Mouse (Mus musculus) MEL (cell line): ENCODE data around the gene Gm20388. TPM values are rescaled to one million over a fixed set of nuclear protein-coding genes. Genes with fewer than 3 reads are reported as not detected.

ENCODE experiments used
- DNase-seq: peaks from one replicate; pipeline ENCODE4 v3.0.0; 2011; ENCODE audit warnings: low read depth, low spot score
- H3K27ac ChIP-seq: 2 replicates; pipeline ENCODE4 v1.5.1; 2012; ENCODE audit warnings: low read depth, mild to moderate bottlenecking, control low read depth, low read length, moderate library complexity; ENCODE audit not compliant: control insufficient read depth
- H3K27me3 ChIP-seq, 2 experiments: fragments of 150-350 bp in 1 of 2; sonication (generic) in 1 of 2; 2 replicates each; pipeline ENCODE4 v1.6.1; 2012; ENCODE audit warnings: low read length in 2 of 2, mild to moderate bottlenecking in 2 of 2, improper control_type of control experiment in 1 of 2, moderate library complexity in 1 of 2; ENCODE audit not compliant: insufficient read depth in 2 of 2, control insufficient read depth in 1 of 2
- H3K36me3 ChIP-seq, 2 experiments: 2 replicates each; pipeline ENCODE4 v1.6.1; 2012 to 2014; ENCODE audit warnings: low read length in 2 of 2, improper control_type of control experiment in 1 of 2, inconsistent platforms in 1 of 2, mild to moderate bottlenecking in 1 of 2; ENCODE audit not compliant: insufficient read depth in 2 of 2, control insufficient read depth in 1 of 2
- H3K4me1 ChIP-seq, 2 experiments: fragments of 150-350 bp in 1 of 2; sonication (generic) in 1 of 2; 2 replicates each; pipeline ENCODE4 v1.6.1; 2012; ENCODE audit warnings: low read length in 2 of 2, improper control_type of control experiment in 1 of 2, mild to moderate bottlenecking in 1 of 2; ENCODE audit not compliant: insufficient read depth in 2 of 2, control insufficient read depth in 1 of 2
- H3K4me3 ChIP-seq, 2 experiments: fragments of 150-350 bp in 1 of 2; sonication (generic) in 1 of 2; 2 replicates each; pipeline ENCODE4 v1.5.1; 2012; ENCODE audit warnings: low read depth in 2 of 2, low read length in 2 of 2, mild to moderate bottlenecking in 2 of 2, moderate library complexity in 2 of 2, control low read depth in 1 of 2, improper control_type of control experiment in 1 of 2; ENCODE audit not compliant: control insufficient read depth in 1 of 2, insufficient read depth in 1 of 2
- H3K79me2 ChIP-seq: 2 replicates; pipeline ENCODE4 v1.6.1; 2012; ENCODE audit warnings: mild to moderate bottlenecking, low read length, moderate library complexity; ENCODE audit not compliant: control insufficient read depth, poor library complexity, insufficient read depth
- H3K9ac ChIP-seq: 2 replicates; pipeline ENCODE4 v1.6.1; 2012; ENCODE audit warnings: low read depth, mild to moderate bottlenecking, control low read depth, low read length, moderate library complexity; ENCODE audit not compliant: control insufficient read depth, poor library complexity, severe bottlenecking
- H3K9me3 ChIP-seq: fragments of 150-350 bp; sonication (generic); replicated peaks from 2 replicates; pipeline ENCODE4 v1.6.1; 2012; ENCODE audit warnings: mild to moderate bottlenecking, low read length, improper control_type of control experiment, moderate library complexity; ENCODE audit not compliant: insufficient read depth
- BHLHE40 ChIP-seq: IDR thresholded peaks from 2 replicates; pipeline ENCODE4 v1.6.1; 2012; ENCODE audit warnings: low read depth, mild to moderate bottlenecking, inconsistent platforms, low read length, improper control_type of control experiment, borderline replicate concordance
- CHD2 ChIP-seq: IDR thresholded peaks from 2 replicates; pipeline ENCODE4 v1.6.1; 2011; ENCODE audit warnings: low read length, improper control_type of control experiment
- EP300 ChIP-seq, 2 experiments: IDR thresholded peaks; 2 replicates each; pipeline ENCODE4 v1.6.1; 2011; ENCODE audit warnings: improper control_type of control experiment in 2 of 2, low read length in 2 of 2, low read depth in 1 of 2, mild to moderate bottlenecking in 1 of 2
- ETS1 ChIP-seq: IDR thresholded peaks from 2 replicates; pipeline ENCODE4 v1.6.1; 2012; ENCODE audit warnings: low read depth, mild to moderate bottlenecking, inconsistent platforms, low read length, improper control_type of control experiment, moderate library complexity
- GABPA ChIP-seq: IDR thresholded peaks from 2 replicates; pipeline ENCODE4 v1.6.1; 2012; ENCODE audit warnings: low read depth, mild to moderate bottlenecking, inconsistent platforms, low read length, improper control_type of control experiment, moderate library complexity
- MAX ChIP-seq: IDR thresholded peaks from 2 replicates; pipeline ENCODE4 v1.6.1; 2011; ENCODE audit warnings: low read length, improper control_type of control experiment
- MEF2A ChIP-seq: IDR thresholded peaks from 2 replicates; pipeline ENCODE4 v1.6.1; 2014; ENCODE audit warnings: low read depth, mild to moderate bottlenecking, inconsistent platforms, low read length, improper control_type of control experiment; ENCODE audit not compliant: poor library complexity, insufficient replicate concordance, severe bottlenecking; ENCODE audit errors: extremely low read depth
- MXI1 ChIP-seq: IDR thresholded peaks from 2 replicates; pipeline ENCODE4 v1.6.1; 2011; ENCODE audit warnings: mild to moderate bottlenecking, low read depth, low read length, improper control_type of control experiment
- MYB ChIP-seq: IDR thresholded peaks from 2 replicates; pipeline ENCODE4 v1.6.1; 2011; ENCODE audit warnings: mild to moderate bottlenecking, low read depth, low read length, improper control_type of control experiment
- POLR2AphosphoS2 ChIP-seq: IDR thresholded peaks from 2 replicates; pipeline ENCODE4 v1.6.1; 2011; ENCODE audit warnings: low read length, improper control_type of control experiment
- POLR2AphosphoS5 ChIP-seq: IDR thresholded peaks from 2 replicates; pipeline ENCODE4 v1.6.1; 2012; ENCODE audit warnings: low read depth, borderline replicate concordance, mild to moderate bottlenecking, inconsistent platforms, low read length, moderate library complexity, mixed read lengths
- RCOR1 ChIP-seq: IDR thresholded peaks from 2 replicates; pipeline ENCODE4 v1.6.1; 2012; ENCODE audit warnings: low read depth, mild to moderate bottlenecking, inconsistent platforms, low read length, improper control_type of control experiment
- SIN3A ChIP-seq: IDR thresholded peaks from 2 replicates; pipeline ENCODE4 v1.6.1; 2012; ENCODE audit warnings: low read length, improper control_type of control experiment, inconsistent platforms
- TAL1 ChIP-seq: IDR thresholded peaks from 2 replicates; pipeline ENCODE4 v1.6.1; 2012; ENCODE audit warnings: mild to moderate bottlenecking, inconsistent platforms, low read length, moderate library complexity, mixed read lengths
- TBP ChIP-seq: IDR thresholded peaks from 2 replicates; pipeline ENCODE4 v1.8.0; 2011; ENCODE audit warnings: low read depth, low read length, improper control_type of control experiment
- USF2 ChIP-seq, 2 experiments: IDR thresholded peaks; 2 replicates each; pipeline ENCODE4 v1.6.1; 2011 to 2012; ENCODE audit warnings: improper control_type of control experiment in 2 of 2, low read length in 2 of 2, borderline replicate concordance in 1 of 2, inconsistent platforms in 1 of 2, low read depth in 1 of 2, mild to moderate bottlenecking in 1 of 2; ENCODE audit not compliant: insufficient read depth in 1 of 2
- ZKSCAN1 ChIP-seq: IDR thresholded peaks from 2 replicates; pipeline ENCODE4 v1.6.1; 2012; ENCODE audit warnings: low read depth, mild to moderate bottlenecking, inconsistent platforms, low read length, improper control_type of control experiment, moderate library complexity
- polyA plus RNA-seq, 2 experiments: library from polyadenylated mRNA; stranded (reverse) in 1 of 2; unstranded in 1 of 2; fragments of >175 nt in 1 of 2; fragments of >200 nt in 1 of 2; gene quantifications; 2 replicates each; pipeline versions ENCODE4 v1.2.1 to v1.2.4; 2012; ENCODE audit warnings: low replicate concordance in 2 of 2, low read depth in 1 of 2; ENCODE audit not compliant: insufficient read length in 2 of 2, insufficient read depth in 1 of 2, missing spikeins in 1 of 2
- total RNA-seq: library from RNA; depleted of rRNA; stranded (reverse); fragments of 300-350 nt; gene quantifications from 2 replicates; pipeline ENCODE4 v1.2.3, GENCODE M21; 2012

Gm20388 gene
- total and polyA plus RNA-seq, 3 experiments: 11.1 to 17.8 TPM; not detected in 1

DNA sequence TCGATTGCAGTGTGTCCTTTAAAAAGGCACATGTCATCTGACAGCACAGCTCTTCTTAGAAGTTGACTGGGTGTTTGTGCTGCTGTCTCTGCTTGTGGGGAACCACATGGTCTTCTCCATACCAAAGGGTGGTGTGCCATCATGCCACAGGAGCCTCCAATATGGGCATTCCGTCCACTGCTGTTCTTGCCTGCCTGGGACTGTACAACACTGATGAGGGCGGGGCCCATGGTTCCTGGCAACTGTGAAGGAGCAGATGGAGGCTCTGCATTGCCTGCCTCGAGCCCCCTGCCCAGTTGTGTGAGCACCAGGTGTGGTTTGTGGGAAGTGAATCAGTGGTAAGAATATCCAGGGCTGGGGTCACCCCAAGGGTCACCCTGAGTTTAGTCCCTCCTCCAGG, 2112.1 kb downstream of the Gm20388 start:
- H3K27ac ChIP-seq: no peak overlapping the region
- no peak for DNase-seq
- no peaks in the 10 kb centered on the region for H3K9me3 ChIP-seq
- TF ChIP-seq ZKSCAN1: no peak
- no peak for TF ChIP-seq RCOR1
- TF ChIP-seq ETS1: no peak
- TF ChIP-seq SIN3A: no peak
- no peaks in the 10 kb centered on the region; a peak in 1 of 4 replicates for H3K36me3 ChIP-seq
- no peak overlapping the region for H3K9ac ChIP-seq
- no peak overlapping the region for H3K4me3 ChIP-seq
- H3K79me2 ChIP-seq: no peaks in the 10 kb centered on the region
- no peaks in the 10 kb centered on the region for H3K4me1 ChIP-seq
- no peaks in the 10 kb centered on the region for H3K27me3 ChIP-seq

DNA sequence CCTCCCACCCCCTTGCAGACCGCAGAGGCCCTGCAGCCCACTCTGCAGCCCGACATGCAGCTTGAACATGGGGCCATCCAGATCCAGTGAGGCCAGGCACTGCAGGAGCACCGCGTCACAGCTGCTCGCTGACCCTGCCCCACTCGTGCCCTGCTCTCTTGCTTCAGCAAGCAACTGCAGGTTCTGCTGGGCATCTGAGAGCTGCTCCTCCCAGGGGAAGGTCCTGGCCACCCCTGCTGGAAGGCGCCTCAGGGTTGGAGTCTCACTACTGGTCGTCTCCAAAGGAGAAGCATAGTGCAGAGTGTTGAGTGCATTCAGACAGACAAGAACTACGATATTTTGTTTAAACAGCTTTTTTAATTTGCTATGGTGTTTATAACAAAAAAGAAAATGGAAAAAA, 2114.9 kb downstream of the Gm20388 start:
- Histone ChIP-seq H3K27ac (no peak overlapping the region), H3K4me3 (no peak overlapping the region), H3K4me1 (no peaks in the 10 kb centered on the region), H3K27me3 (no peaks in the 10 kb centered on the region), H3K36me3 (no peaks in the 10 kb centered on the region; a peak in 1 of 4 replicates)
- TF ChIP-seq TAL1: no peak
- TF ChIP-seq CHD2: no peak
- no peak for TF ChIP-seq TBP
- TF ChIP-seq BHLHE40: no peak
- no peak for TF ChIP-seq GABPA
- TF ChIP-seq, all 39 proteins: peak for 0
- no peak for DNase-seq
- no peaks in the 10 kb centered on the region for H3K79me2 ChIP-seq
- no peaks in the 10 kb centered on the region for H3K9me3 ChIP-seq
- H3K9ac ChIP-seq: no peak overlapping the region

DNA sequence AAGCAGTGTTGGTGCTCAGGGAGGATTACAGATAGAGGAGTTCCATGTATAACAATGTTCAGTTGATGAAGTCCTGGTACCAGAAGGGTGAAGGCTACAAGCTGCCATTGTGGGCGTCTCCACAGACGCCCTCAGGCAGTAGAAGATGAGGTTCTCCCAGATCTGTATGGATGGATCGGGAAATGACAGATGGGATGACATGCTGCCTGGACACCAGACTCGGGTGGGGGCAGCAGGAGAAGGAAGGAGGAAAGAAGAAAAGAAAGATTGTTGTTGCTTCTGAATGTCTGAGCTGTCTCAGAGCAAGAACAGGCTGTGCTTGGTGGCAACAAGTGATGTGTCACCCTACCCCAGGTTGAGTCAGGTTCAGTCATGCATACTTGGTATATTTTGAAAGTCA, 2117.5 kb downstream of the Gm20388 start:
- DNase-seq: no peak
- Histone ChIP-seq H3K4me1 (no peaks in the 10 kb centered on the region), H3K27ac (no peak overlapping the region), H3K9me3 (no peaks in the 10 kb centered on the region)
- TF ChIP-seq USF2 (IDR thresholded peaks at IDR 0.05; ENCODE audit: borderline replicate concordance in 1 of 2, insufficient read depth in 1 of 2, low read depth in 1 of 2, low read length in 2 of 2) (no peak), POLR2AphosphoS2 (no peak), EP300 (IDR thresholded peaks at IDR 0.05; ENCODE audit: low read depth in 1 of 2, low read length in 2 of 2) (no peak), GABPA (no peak), BHLHE40 (no peak), MAX (no peak), MEF2A (no peak), MXI1 (no peak), MYB (no peak), POLR2AphosphoS5 (no peak)
- TF ChIP-seq, all 39 proteins: peak for 0
- no peaks in the 10 kb centered on the region for H3K79me2 ChIP-seq
- H3K9ac ChIP-seq: no peak overlapping the region
- H3K36me3 ChIP-seq: no peaks in the 10 kb centered on the region; a peak in 1 of 4 replicates
- H3K27me3 ChIP-seq: peaks cover 0 to 2% of the 10 kb centered on the region in 2 experiments; a peak in 1 of 4 replicates
- H3K4me3 ChIP-seq: no peak overlapping the region
